Mouse (Mus musculus): ENCODE results near the gene AC131692.1.

DNA sequence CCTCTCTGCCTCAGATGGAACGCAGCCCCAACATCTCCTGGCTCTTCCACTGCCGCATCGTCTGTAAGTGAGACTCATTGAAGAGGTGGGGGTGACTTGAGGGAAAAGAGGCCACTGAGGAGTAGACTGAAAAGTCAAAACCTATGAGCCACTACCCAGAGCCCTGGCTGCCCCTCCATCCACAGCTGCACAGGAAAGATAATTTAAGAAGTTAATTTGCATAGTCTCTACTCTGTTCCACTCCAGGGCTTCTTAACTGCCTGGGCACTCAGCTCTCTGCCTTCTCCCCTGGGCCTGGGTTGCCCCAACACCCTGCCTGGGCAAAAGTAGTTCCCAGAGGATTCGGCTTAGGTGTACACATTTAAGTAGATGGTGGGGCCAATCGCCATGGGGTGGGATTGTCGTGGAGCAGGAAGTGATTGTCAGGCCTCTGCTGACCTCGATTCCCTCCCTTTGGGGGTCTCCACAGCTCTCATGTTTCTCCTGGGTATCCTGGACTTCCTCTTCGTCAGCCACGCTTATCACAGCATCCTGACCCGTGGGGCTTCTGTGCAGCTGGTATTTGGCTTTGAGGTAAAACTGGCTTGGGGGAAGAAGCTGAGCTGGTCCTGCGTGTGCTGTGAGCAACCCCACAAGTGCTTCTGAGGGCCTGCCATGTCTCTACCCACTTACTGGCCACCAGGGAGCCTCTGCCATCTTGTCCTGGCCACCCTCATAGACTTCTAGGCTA, 45.4 kb upstream of the AC131692.1 start:
- TF ChIP-seq EP300 (IDR thresholded peaks at IDR 0.05; ENCODE audit: low read depth) (no peak; the same call in 1 of the 2 replicates), CTCF (IDR thresholded peaks at IDR 0.05; ENCODE audit: low read depth) (no peak)

All from liver, postnatal 0 days (tissue).